Mouse (Mus musculus): ENCODE data around the gene Dcaf11.

The Dcaf11 gene

GRCm38 (mm10) chr14:55584702-55585565 is 25.1 kb downstream of the Dcaf11 start, which contains the start of gene Emc9:
TSS of gene Emc9 (minus strand) at chr14:55585302.
- peak; percentile 72 for DNase-seq (ENCODE audit: low read depth, low spot score)

DNA sequence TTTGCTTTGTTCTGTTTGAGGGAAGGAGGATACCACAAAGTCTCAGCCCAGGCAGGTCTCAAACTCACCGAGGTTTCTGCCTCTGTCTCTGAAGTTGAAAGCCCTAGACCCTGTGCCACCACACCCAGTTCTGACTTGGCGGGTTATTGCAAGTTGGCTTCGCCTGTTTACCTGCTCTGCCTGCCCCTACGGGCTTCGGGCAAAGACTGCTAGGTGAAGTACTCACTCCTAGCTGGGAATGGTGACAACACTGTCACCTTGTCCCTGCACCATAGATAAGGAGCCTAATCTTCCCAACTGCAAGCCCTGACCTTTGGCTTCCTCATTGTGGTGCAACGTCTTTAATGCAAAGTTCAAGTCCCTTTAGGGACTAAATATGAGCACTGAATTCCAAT is 25.8 kb downstream of the Dcaf11 start:
- peak; percentile 56 for DNase-seq (ENCODE audit: low read depth, low spot score)

DNA sequence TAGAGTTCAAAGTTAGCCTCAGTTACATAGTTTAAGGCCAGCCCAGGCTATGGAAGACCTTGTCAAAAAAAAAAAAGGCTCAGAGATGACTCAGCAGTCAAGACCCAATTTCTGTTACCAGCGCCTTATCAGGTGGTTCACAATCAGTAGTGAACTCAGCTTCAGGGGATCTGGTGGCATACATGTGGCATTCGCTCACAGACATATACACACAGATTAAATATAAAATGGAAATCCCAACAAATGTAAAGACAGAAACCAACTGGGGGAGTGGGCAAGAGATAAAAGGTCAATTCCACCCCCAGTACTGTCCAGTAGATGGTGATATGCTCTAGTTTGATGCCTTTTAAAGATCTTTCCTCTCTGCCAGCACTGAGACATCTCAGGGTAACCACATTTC is 26.3 kb downstream of the Dcaf11 start:
- peak; percentile 66 for DNase-seq (ENCODE audit: low read depth, low spot score)

DNA sequence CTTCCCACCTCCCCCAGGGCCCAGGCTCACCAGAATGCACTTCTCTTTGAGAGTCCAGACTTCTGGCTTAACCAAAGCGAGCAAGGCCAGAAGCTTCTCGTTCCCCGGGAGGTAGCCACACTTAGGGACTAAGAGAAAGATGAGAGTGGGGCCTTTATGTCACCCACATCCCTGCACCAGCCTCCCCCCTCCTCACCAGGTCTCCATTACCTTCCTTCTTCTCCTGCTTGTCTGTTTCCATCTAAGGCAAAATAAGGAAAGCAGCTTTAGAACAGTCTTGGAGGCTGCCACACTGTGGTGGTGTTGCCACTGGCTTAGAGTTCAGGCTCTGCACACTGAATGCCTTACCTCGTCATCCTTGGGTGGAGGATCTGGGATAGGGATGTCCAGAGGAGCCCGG is 29.5 kb downstream of the Dcaf11 start:
- no peak for DNase-seq (ENCODE audit: low read depth, low spot score)

DNA sequence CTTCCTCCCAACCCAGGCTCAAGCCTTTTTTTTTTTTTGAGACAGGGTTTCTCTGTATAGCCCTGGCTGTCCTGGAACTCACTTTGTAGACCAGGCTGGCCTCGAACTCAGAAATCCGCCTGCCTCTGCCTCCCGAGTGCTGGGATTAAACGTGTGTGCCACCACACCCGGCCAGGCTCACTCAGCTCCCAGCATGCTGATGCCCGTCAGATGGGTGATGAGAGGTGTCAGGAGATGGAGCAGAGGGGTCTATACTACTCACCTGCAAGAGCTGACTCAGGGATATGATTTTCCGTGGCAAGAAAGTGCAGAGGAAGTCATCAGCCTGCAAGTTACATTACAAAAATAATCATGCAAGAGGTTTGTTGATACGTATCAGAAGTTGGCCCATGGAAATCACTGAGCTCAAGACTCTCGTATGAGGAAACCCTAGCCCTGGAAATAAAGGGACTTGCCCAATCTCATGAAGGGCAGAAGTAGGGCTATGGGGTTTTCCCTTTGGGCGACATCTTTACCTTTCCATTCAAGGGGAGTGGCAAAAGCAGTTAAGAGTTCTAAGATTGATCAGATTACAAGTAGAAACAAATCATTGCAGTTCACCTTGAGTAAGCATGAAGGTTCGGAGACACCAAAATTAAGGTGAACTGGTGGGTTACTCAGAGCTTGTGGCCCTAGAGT is 30.1 kb downstream of the Dcaf11 start:
- DNase-seq (ENCODE audit: low read depth, low spot score) = no peak

- DNase-seq (ENCODE audit: low read depth, low spot score) = peak; percentile 86
Observed at GRCm38 (mm10) chr14:55590748-55591330, 31.0 kb downstream of the Dcaf11 start, which contains the start of gene Psme2. TSS of gene Psme2 (minus strand) at chr14:55591113.

- DNase-seq (ENCODE audit: low read depth, low spot score) = peak; percentile 92
Observed at GRCm38 (mm10) chr14:55591331-55591891, 31.6 kb downstream of the Dcaf11 start, which contains the start of gene Rnf31. TSS of gene Rnf31 (plus strand) at chr14:55591708.

- DNase-seq (ENCODE audit: low read depth, low spot score) = no peak
Observed at GRCm38 (mm10) chr14:55592226-55592625, 32.4 kb downstream of the Dcaf11 start.

DNA sequence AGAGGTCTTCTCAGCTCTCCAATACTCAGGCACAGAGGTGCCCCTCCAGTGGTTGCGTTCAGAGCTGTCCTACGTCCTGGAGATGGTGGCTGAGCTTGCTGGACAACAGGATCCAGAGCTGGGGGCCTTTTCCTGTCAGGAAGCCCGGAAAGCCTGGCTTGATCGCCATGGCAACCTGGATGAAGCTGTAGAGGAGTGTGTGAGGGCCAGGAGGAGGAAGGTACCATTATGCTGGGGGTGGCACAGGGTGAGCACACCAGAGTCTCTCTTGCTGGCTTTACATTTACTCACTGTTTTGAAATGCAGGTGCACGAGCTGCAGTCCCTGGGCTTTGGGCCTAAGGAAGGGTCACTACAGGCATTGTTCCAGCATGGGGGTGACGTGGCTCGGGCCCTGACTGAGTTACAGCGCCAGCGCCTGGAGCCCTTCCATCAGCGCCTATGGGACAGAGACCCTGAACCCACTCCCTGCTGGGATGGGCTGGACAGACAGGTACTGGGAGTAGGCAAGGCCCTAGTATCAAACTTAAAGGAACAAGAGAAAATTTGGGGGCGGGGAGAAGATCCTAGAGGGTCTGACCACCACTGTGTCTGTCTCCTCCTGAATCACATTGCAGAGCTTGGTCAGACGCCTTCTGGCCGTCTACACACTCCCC is 36.4 kb downstream of the Dcaf11 start:
- no peak for DNase-seq (ENCODE audit: low read depth, low spot score)

- no peak for DNase-seq (ENCODE audit: low read depth, low spot score)
Observed at GRCm38 (mm10) chr14:55598521-55599390, 39.0 kb downstream of the Dcaf11 start.

DNA sequence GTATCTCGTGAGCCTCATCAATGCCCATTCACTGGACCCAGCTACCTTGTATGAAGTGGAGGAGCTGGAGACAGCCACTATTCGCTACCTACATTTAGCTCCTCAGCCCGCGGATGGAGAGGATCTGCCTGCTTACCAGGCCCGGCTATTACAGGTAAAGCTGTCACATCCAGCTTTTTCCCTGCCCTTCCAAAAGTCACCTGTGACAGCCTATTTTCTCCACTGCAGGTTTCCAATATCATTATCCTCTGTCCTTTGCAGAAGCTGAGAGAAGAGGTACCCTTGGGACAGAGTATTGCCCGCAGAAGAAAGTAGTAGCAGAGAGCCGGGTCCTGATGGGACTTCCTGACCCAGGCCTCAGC is 43.4 kb downstream of the Dcaf11 start, which contains the start of gene Irf9:
Irf9 (plus strand) TSS at position 301 of the 362 bp plus-strand sequence.
- no peak for DNase-seq (ENCODE audit: low read depth, low spot score)

GRCm38 (mm10) chr14:55603633-55604576 is 44.1 kb downstream of the Dcaf11 start:
- DNase-seq (ENCODE audit: low read depth, low spot score) = peak; percentile 94

- DNase-seq (ENCODE audit: low read depth, low spot score) = no peak
Observed at GRCm38 (mm10) chr14:55604823-55605222, 45.0 kb downstream of the Dcaf11 start.

- no peak for DNase-seq (ENCODE audit: low read depth, low spot score)
Observed at GRCm38 (mm10) chr14:55605743-55606459, 46.1 kb downstream of the Dcaf11 start.

DNA sequence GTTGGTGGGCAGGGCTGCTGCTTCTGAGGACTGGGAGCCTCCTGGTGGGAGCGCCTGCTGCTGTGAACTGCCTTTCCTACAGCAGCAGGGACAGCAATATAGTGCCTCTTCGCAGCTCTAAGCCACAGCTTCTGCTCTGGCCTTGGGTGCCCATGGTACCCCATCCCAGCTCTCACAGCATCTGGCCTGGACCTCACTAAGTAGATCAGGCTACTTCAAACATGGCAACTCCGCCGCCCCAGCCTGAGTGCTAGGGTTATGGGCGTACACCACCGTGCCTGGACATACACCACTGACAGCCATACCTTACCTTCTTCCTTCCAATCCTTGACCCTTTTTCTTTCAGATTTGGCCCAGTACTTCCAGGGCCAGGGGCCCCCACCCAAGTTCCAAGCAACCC is 48.5 kb downstream of the Dcaf11 start:
- DNase-seq (ENCODE audit: low read depth, low spot score) = no peak

GRCm38 (mm10) chr14:55613346-55613745 is 53.5 kb downstream of the Dcaf11 start:
- DNase-seq (ENCODE audit: low read depth, low spot score) = no peak

- peak; percentile 44 for DNase-seq (ENCODE audit: low read depth, low spot score)
Observed at GRCm38 (mm10) chr14:55614565-55615178, 54.9 kb downstream of the Dcaf11 start.

- no peak for DNase-seq (ENCODE audit: low read depth, low spot score)
Observed at GRCm38 (mm10) chr14:55615876-55616275, 56.1 kb downstream of the Dcaf11 start.
